Mouse (Mus musculus): ENCODE measurements at regions not wholly inside any gene's neighbourhood (a gene's known extent, or its start where the extent isn't known, plus 50 kb on each side); places are given as distances from the start of the nearest gene placed in this dataset.
"Not testable (repeated sequence)": the region's sequence is repeated elsewhere in the genome, so short reads cannot be mapped to it uniquely, and the experiment has no call there.

DNA sequence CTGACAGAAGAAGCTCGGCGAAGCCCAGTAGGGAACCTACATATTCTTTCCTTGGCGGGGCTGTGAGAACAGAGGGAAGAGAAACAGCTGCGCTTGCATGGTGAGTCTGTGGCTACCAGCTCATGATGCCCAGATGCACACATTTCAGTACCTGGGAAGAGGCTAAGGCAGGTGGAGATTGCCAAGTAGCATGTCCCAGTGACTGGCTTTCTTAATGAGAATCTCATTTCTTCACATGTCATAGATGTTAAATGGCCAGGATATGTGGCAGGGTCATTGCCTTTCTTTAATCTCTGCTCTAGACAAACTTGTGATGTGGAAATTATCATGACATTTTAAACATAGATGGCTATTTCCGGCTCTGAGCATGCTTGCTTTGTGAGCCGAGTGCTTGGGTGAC, 109.5 kb upstream of the Tns3 start:
- Histone ChIP-seq H3K9ac (replicated peaks; ENCODE audit: low read depth, low read length) (no peak overlapping the region), H3K27me3 (ENCODE audit: control insufficient read depth, insufficient read depth, low read length) (no peaks in the 10 kb centered on the region), H3K27ac (ENCODE audit: low read depth, low read length) (no peak overlapping the region), H3K4me1 (ENCODE audit: control insufficient read depth, insufficient read depth, low read length) (no peaks in the 10 kb centered on the region), H3K36me3 (ENCODE audit: control insufficient read depth, insufficient read depth, low read length) (no peaks in the 10 kb centered on the region), H3K9me3 (ENCODE audit: control insufficient read depth, low read length) (no peaks in the 10 kb centered on the region), H3K4me2 (ENCODE audit: low read depth, low read length) (no peak overlapping the region), H3K4me3 (ENCODE audit: low read depth, low read length) (no peak overlapping the region)
- WGBS, result 78% methylated on average over 6 of the region's 6 CpGs
- no peak for ATAC-seq (ENCODE audit: low read depth)

DNA sequence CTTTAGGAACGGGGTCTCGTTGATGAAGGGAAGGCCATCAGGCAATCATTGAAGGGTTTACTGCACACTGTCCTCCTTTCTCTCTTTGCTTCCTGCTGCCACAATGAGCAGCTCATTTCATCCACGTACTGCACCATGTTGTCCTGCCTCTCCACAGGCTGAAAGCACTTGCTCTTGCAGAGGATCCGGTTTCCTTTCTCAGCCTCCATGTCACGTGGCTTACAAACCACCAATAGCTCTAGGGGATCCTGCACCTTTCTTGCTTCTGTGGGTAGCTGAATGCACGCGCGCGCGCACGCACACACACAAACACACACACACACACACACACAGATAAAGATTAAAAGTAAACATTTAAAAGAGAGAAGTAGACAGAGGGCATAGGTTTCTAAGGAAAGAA, 108.9 kb upstream of the Tns3 start:
- H3K9ac ChIP-seq (replicated peaks; ENCODE audit: low read depth, low read length), result no peak overlapping the region
- 78% methylated on average over 11 of the region's 11 CpGs for WGBS
- no peak overlapping the region for H3K4me3 ChIP-seq (ENCODE audit: low read depth, low read length)
- no peaks in the 10 kb centered on the region for H3K4me1 ChIP-seq (ENCODE audit: control insufficient read depth, insufficient read depth, low read length)
- no peaks in the 10 kb centered on the region for H3K27me3 ChIP-seq (ENCODE audit: control insufficient read depth, insufficient read depth, low read length)
- no peaks in the 10 kb centered on the region for H3K9me3 ChIP-seq (ENCODE audit: control insufficient read depth, low read length)
- no peak overlapping the region for H3K27ac ChIP-seq (ENCODE audit: low read depth, low read length)
- H3K4me2 ChIP-seq (ENCODE audit: low read depth, low read length), result no peak overlapping the region
- H3K36me3 ChIP-seq (ENCODE audit: control insufficient read depth, insufficient read depth, low read length), result no peaks in the 10 kb centered on the region
- no peak for ATAC-seq (ENCODE audit: low read depth)

DNA sequence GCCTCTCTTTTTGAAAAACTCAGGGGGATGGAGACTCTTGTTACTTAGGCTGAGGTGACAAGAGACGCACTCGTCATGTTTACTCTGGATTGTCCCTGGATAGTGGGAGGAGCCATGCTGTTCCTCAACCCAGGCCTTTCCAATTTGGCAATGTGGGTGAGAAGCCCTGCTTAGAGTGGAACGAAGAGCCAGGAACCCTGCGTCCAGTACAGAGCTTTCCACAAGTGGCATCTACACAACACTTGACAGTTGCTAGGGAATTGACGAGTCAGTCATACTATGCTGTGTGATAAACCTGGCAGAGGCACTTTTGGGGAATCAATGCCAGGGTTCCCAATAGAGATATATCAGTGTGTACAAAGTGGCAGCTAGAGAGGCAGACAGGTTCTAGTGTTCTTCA, 108.2 kb upstream of the Tns3 start:
- ATAC-seq (ENCODE audit: low read depth), result no peak
- no peaks in the 10 kb centered on the region for H3K4me1 ChIP-seq (ENCODE audit: control insufficient read depth, insufficient read depth, low read length)
- H3K27ac ChIP-seq (ENCODE audit: low read depth, low read length), result no peak overlapping the region
- no peak overlapping the region for H3K9ac ChIP-seq (replicated peaks; ENCODE audit: low read depth, low read length)
- no peak overlapping the region for H3K4me3 ChIP-seq (ENCODE audit: low read depth, low read length)
- H3K36me3 ChIP-seq (ENCODE audit: control insufficient read depth, insufficient read depth, low read length), result no peaks in the 10 kb centered on the region
- H3K9me3 ChIP-seq (ENCODE audit: control insufficient read depth, low read length), result no peaks in the 10 kb centered on the region
- H3K4me2 ChIP-seq (ENCODE audit: low read depth, low read length), result no peak overlapping the region
- 90% methylated on average over 5 of the region's 5 CpGs for WGBS
- no peaks in the 10 kb centered on the region for H3K27me3 ChIP-seq (ENCODE audit: control insufficient read depth, insufficient read depth, low read length)

DNA sequence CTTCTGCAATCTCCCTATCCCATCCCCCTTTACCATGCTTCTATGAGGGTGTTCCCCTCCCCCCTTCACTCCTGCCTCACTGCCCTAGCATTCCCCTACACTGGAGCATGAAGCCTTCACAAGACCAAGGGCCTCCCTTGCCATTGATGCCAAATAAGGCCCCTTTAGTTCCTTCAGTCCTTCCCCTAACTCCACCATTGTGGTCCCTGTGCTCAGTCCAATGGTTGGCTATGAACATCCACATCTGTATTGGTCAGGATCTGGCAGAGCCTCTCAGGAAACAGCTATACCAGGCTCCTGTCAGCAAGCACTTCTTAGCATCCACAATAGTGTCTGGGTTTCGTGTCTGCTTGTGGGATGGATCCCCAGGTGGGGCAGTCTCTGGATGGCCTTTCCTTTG, 104.4 kb upstream of the Tns3 start:
- H3K27ac ChIP-seq (ENCODE audit: low read depth, low read length); H3K36me3 ChIP-seq (ENCODE audit: control insufficient read depth, insufficient read depth, low read length); H3K4me1 ChIP-seq (ENCODE audit: control insufficient read depth, insufficient read depth, low read length); H3K9me3 ChIP-seq (ENCODE audit: control insufficient read depth, low read length); ATAC-seq (ENCODE audit: low read depth); H3K4me3 ChIP-seq (ENCODE audit: low read depth, low read length); H3K27me3 ChIP-seq (ENCODE audit: control insufficient read depth, insufficient read depth, low read length); H3K4me2 ChIP-seq (ENCODE audit: low read depth, low read length); H3K9ac ChIP-seq (replicated peaks; ENCODE audit: low read depth, low read length): not testable (repeated sequence)
- 88% methylated on average over 1 of the region's 1 CpGs for WGBS

DNA sequence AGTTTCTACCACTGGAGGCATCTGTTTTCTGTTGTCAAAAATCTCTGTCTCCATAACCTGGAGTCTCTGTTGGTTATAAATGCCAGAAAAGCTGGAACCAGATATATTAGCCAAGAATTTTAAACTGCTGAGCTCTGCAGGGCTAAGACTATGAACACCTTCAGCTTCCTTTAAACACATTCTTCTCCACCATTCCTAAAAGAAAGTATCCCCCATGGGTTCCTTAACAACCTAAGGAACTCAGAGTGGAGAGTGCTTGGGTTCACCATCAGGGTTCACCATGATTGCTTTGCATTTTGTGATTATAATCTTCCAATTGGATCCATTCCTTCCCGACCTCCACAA, 101.2 kb upstream of the Tns3 start:
- ATAC-seq (ENCODE audit: low read depth), result no peak
- Histone ChIP-seq H3K4me2 (ENCODE audit: low read depth, low read length) (no peak overlapping the region), H3K9me3 (ENCODE audit: control insufficient read depth, low read length) (no peaks in the 10 kb centered on the region), H3K4me1 (ENCODE audit: control insufficient read depth, insufficient read depth, low read length) (no peaks in the 10 kb centered on the region), H3K27me3 (ENCODE audit: control insufficient read depth, insufficient read depth, low read length) (no peaks in the 10 kb centered on the region), H3K27ac (ENCODE audit: low read depth, low read length) (no peak overlapping the region), H3K4me3 (ENCODE audit: low read depth, low read length) (no peak overlapping the region), H3K36me3 (ENCODE audit: control insufficient read depth, insufficient read depth, low read length) (no peaks in the 10 kb centered on the region), H3K9ac (replicated peaks; ENCODE audit: low read depth, low read length) (no peak overlapping the region)
- 91% methylated on average over 1 of the region's 1 CpGs for WGBS

DNA sequence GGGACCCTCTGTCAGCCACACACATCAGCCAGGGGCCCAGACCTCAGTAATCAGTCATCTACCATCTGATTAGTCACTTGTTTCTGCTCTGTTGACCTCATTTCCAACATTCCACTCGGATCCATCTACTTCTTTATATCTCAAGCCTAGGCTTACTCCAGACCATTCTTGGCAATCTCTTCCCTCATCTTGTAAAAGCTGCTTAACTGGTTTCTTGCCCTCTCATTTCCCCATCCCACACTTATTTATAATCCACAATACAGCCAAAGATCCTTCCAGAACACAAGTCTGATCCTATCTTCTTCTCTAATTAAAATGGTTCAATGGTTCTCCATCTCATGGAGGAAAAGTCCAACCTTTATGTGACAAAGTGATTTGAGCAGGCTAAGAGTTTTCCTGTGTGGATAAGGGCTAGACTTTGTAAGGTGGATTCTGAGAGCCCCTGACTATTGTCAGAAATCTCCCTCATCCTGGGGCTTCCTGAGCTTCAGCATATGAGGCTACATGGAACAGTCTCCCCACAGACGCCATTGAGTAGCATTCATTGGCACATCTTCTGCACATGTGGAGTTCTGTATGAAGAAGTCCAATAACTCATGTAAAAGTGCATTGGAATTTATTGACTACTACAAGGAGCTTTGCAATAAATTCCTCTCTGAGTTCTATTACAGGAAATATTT, 100.7 kb upstream of the Tns3 start:
- no peaks in the 10 kb centered on the region for H3K36me3 ChIP-seq (ENCODE audit: control insufficient read depth, insufficient read depth, low read length)
- ATAC-seq (ENCODE audit: low read depth), result no peak
- H3K9me3 ChIP-seq (ENCODE audit: control insufficient read depth, low read length), result no peaks in the 10 kb centered on the region
- H3K9ac ChIP-seq (replicated peaks; ENCODE audit: low read depth, low read length), result no peak overlapping the region
- H3K27me3 ChIP-seq (ENCODE audit: control insufficient read depth, insufficient read depth, low read length), result no peaks in the 10 kb centered on the region
- no peak overlapping the region for H3K4me2 ChIP-seq (ENCODE audit: low read depth, low read length)
- 90% methylated on average over 2 of the region's 2 CpGs for WGBS
- no peak overlapping the region for H3K4me3 ChIP-seq (ENCODE audit: low read depth, low read length)
- H3K27ac ChIP-seq (ENCODE audit: low read depth, low read length), result no peak overlapping the region
- no peaks in the 10 kb centered on the region for H3K4me1 ChIP-seq (ENCODE audit: control insufficient read depth, insufficient read depth, low read length)

DNA sequence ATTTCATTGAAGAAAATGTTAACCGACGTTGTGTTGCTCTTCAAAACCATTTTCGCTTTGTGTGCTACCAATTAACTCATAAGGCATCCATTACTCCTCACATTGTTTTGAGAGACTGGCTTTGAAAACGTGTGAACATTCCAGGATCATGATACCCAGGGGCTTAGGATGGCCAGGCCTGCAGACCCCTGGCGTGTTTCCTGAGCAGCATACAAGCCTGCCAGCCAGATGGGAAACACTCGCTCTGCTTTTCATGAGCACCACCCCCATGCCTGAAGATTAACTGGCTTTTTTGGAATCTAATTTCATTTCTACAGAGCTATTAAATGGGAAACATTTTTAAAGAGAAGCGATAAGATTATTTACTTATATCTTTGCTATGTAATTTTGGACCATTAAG, 99.1 kb upstream of the Tns3 start:
- Histone ChIP-seq H3K9ac (replicated peaks; ENCODE audit: low read depth, low read length) (no peak overlapping the region), H3K27me3 (ENCODE audit: control insufficient read depth, insufficient read depth, low read length) (no peaks in the 10 kb centered on the region), H3K4me2 (ENCODE audit: low read depth, low read length) (no peak overlapping the region), H3K9me3 (ENCODE audit: control insufficient read depth, low read length) (no peaks in the 10 kb centered on the region), H3K4me1 (ENCODE audit: control insufficient read depth, insufficient read depth, low read length) (no peaks in the 10 kb centered on the region), H3K27ac (ENCODE audit: low read depth, low read length) (no peak overlapping the region), H3K36me3 (ENCODE audit: control insufficient read depth, insufficient read depth, low read length) (no peaks in the 10 kb centered on the region), H3K4me3 (ENCODE audit: low read depth, low read length) (no peak overlapping the region)
- WGBS, result 67% methylated on average over 7 of the region's 7 CpGs
- ATAC-seq (ENCODE audit: low read depth), result no peak

DNA sequence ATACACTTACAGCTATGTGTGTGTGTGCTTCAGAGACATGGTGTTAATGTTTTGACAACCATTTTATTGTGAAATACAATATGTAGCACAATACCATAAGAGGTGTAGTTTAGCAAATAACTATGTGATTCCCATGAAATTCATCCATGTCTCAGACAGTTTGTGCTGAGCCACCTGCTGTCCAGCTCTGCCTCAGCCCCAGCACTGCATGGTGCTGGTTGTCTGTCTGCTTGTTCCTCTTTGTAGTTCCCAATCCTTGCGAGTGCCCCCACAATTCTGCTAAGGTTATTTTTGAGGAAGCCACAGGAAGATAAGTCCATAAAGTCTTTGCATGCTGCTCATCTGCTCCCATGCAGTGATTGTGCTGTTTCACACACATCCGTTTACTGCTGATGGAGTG, 97.8 kb upstream of the Tns3 start:
- Histone ChIP-seq H3K27ac (ENCODE audit: low read depth, low read length) (no peak overlapping the region), H3K27me3 (ENCODE audit: control insufficient read depth, insufficient read depth, low read length) (no peaks in the 10 kb centered on the region), H3K4me1 (ENCODE audit: control insufficient read depth, insufficient read depth, low read length) (no peaks in the 10 kb centered on the region), H3K4me3 (ENCODE audit: low read depth, low read length) (no peak overlapping the region), H3K9me3 (ENCODE audit: control insufficient read depth, low read length) (no peaks in the 10 kb centered on the region), H3K4me2 (ENCODE audit: low read depth, low read length) (no peak overlapping the region), H3K9ac (replicated peaks; ENCODE audit: low read depth, low read length) (no peak overlapping the region), H3K36me3 (ENCODE audit: control insufficient read depth, insufficient read depth, low read length) (no peaks in the 10 kb centered on the region)
- WGBS, result 38% methylated on average over 2 of the region's 2 CpGs
- no peak for ATAC-seq (ENCODE audit: low read depth)

DNA sequence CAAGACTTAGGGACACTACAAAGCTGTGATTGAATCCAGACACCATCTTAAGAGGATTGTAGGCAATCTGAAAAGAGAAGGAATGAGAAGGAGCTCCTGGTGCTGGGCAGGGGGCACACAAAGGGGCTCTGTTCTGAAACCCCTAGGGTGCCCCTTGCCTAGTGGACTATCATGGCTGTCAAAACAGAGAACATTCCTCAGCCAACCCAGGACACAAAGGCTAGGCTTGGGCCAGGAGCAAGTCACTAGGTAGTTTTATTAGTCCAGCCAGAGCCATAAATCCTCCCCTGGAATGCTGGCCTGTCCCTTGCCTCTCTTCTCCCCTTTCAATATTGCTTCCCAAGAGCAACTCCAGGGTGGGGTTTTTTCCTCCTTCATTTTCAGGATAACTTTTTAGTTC, 97.3 kb upstream of the Tns3 start:
- Histone ChIP-seq H3K27me3 (ENCODE audit: control insufficient read depth, insufficient read depth, low read length) (no peaks in the 10 kb centered on the region), H3K36me3 (ENCODE audit: control insufficient read depth, insufficient read depth, low read length) (no peaks in the 10 kb centered on the region), H3K4me2 (ENCODE audit: low read depth, low read length) (no peak overlapping the region), H3K4me1 (ENCODE audit: control insufficient read depth, insufficient read depth, low read length) (no peaks in the 10 kb centered on the region), H3K4me3 (ENCODE audit: low read depth, low read length) (no peak overlapping the region), H3K9ac (replicated peaks; ENCODE audit: low read depth, low read length) (no peak overlapping the region), H3K27ac (ENCODE audit: low read depth, low read length) (no peak overlapping the region), H3K9me3 (ENCODE audit: control insufficient read depth, low read length) (no peaks in the 10 kb centered on the region)
- no peak for ATAC-seq (ENCODE audit: low read depth)

DNA sequence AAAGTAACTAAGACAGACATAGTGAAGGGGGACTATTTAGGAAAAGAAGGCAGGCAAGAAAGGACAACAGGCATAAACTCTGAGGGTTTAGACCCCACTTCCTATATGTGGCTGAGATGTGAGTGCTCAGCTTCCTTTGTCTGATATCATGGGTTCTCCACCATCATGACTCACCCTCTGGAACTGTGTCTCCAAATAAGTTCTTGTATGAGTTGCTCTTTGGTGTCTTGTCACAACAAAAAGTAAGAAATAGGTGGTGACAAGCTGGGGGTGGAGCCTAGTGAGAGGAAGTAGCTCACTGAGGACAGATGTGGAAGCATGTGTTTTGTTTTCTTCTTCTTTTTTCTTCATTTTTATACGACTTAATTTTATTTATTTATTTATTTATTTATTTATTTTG, 95.5 kb upstream of the Tns3 start:
- no peaks in the 10 kb centered on the region for H3K4me1 ChIP-seq (ENCODE audit: control insufficient read depth, insufficient read depth, low read length)
- H3K36me3 ChIP-seq (ENCODE audit: control insufficient read depth, insufficient read depth, low read length), result no peaks in the 10 kb centered on the region
- H3K27ac ChIP-seq (ENCODE audit: low read depth, low read length), result no peak overlapping the region
- H3K4me3 ChIP-seq (ENCODE audit: low read depth, low read length), result no peak overlapping the region
- H3K27me3 ChIP-seq (ENCODE audit: control insufficient read depth, insufficient read depth, low read length), result no peaks in the 10 kb centered on the region
- ATAC-seq (ENCODE audit: low read depth), result no peak
- no peak overlapping the region for H3K9ac ChIP-seq (replicated peaks; ENCODE audit: low read depth, low read length)
- no peaks in the 10 kb centered on the region for H3K9me3 ChIP-seq (ENCODE audit: control insufficient read depth, low read length)
- no peak overlapping the region for H3K4me2 ChIP-seq (ENCODE audit: low read depth, low read length)
- WGBS, result 88% methylated on average over 1 of the region's 1 CpGs

Measured in neural tube, embryonic 14.5 days (tissue).